Mouse (Mus musculus) MEL-GATA-1-ER (cell line): Measurements from ENCODE around the gene Slc25a19.

Experiments
- DNase-seq: peaks from one replicate; pipeline ENCODE4 v3.0.0-alpha.2; 2012; ENCODE audit warnings: low read depth; ENCODE audit errors: extremely low read depth

The Slc25a19 gene

GRCm38 (mm10) chr11:115618732-115619516, 9.2 kb downstream of the Slc25a19 start:
- no peak for DNase-seq

- no peak for DNase-seq
These were observed 10.1 kb downstream of the Slc25a19 start for GRCm38 (mm10) chr11:115618001-115618400.

GRCm38 (mm10) chr11:115616893-115617292, 11.2 kb downstream of the Slc25a19 start:
- no peak for DNase-seq

GRCm38 (mm10) chr11:115616371-115616770, 11.7 kb downstream of the Slc25a19 start:
- no peak for DNase-seq

- no peak for DNase-seq
These were observed 12.2 kb downstream of the Slc25a19 start for GRCm38 (mm10) chr11:115615875-115616274.

- DNase-seq: no peak
These were observed 12.8 kb downstream of the Slc25a19 start for GRCm38 (mm10) chr11:115615108-115615825.

- no peak for DNase-seq
These were observed 13.6 kb downstream of the Slc25a19 start for GRCm38 (mm10) chr11:115614346-115615107.

- peak; percentile 67 for DNase-seq
These were observed 14.8 kb downstream of the Slc25a19 start for GRCm38 (mm10) chr11:115613138-115613945.

- DNase-seq: peak; percentile 54
These were observed 15.5 kb downstream of the Slc25a19 start, which contains the start of gene Mif4gd for GRCm38 (mm10) chr11:115612410-115613137. Gene Mif4gd (minus strand): TSS chr11:115612969.

- DNase-seq: no peak
These were observed 16.1 kb downstream of the Slc25a19 start for GRCm38 (mm10) chr11:115612059-115612409.

- DNase-seq: no peak
These were observed 16.9 kb downstream of the Slc25a19 start for GRCm38 (mm10) chr11:115611173-115611572.

- no peak for DNase-seq
These were observed 18.5 kb downstream of the Slc25a19 start for GRCm38 (mm10) chr11:115609576-115609975.

- DNase-seq: no peak
These were observed 19.4 kb downstream of the Slc25a19 start for GRCm38 (mm10) chr11:115608421-115609399.

GRCm38 (mm10) chr11:115606733-115607132, 21.4 kb downstream of the Slc25a19 start:
- no peak for DNase-seq

GRCm38 (mm10) chr11:115604304-115604696, 23.8 kb downstream of the Slc25a19 start:
- no peak for DNase-seq

- peak; percentile 48 for DNase-seq
These were observed 24.4 kb downstream of the Slc25a19 start, which contains the start of the genes Mrps7 and Gga3 for GRCm38 (mm10) chr11:115603476-115604303. Gene Mrps7 (plus strand): TSS chr11:115603925. Gene Gga3 (minus strand): TSS chr11:115604051.

- no peak for DNase-seq
These were observed 25.0 kb downstream of the Slc25a19 start for GRCm38 (mm10) chr11:115603128-115603475.

- DNase-seq: peak; percentile 74
These were observed 26.9 kb downstream of the Slc25a19 start for GRCm38 (mm10) chr11:115601174-115601573.
